Mouse (Mus musculus) MEL-GATA-1-ER (cell line): ENCODE data around the gene Plekhd1.
A peak's percentile ranks its signal among the peaks of the same experiment; 100 is the strongest.

Experiments used
- DNase-seq: peaks from one replicate; pipeline ENCODE4 v3.0.0-alpha.2; 2012; ENCODE audit warnings: low read depth; ENCODE audit errors: extremely low read depth

Plekhd1 gene

GRCm38 (mm10) chr12:80692269-80692972 is at the start of gene Plekhd1:
Gene Plekhd1 (plus strand): TSS chr12:80692591.
- DNase-seq = no peak

DNA sequence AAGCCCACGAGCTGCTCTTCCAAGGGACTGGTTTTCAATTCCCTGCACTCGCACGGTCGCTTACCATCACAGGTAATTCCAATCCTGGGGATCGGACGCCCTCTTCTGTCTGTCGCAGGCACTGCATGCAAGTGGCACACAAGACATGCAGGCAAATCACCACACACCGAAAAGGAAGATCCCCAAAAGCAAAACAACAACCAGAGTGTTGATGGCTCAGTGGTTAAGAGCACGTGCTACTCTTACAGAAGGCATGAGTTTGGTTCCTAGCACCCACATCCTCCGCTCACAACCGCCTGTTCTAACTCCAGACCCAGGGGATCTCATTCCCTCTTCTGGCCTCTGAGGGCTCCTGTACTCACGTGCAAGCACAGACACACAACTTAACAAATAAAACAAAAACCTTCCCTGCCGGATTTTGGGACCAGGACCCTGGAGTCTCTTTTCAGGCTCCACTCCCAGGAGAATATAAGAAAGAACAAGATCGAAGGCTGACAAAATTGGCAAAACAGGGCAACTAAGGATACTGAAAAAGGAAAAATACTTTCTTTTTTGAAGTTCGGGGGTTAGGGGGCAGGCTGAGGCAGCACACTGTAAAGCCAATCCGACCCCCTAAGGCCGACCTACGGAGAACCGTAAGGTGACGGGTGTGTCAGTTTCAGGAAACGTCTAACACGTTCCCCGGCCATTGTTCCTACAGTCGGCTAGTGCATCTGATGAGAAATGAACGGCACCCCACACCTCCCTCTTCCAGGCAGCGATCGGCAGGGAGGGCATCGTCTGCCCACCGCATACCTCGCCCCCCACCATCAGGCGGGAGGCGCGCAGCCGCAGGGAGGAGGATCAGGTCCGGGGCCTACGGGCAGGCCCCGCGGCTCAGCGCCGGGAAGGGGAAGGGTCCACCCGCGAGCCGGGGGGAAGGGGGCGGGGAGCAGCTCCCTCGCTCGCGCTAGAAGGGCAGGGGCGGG is 49.4 kb upstream of the Plekhd1 start:
- DNase-seq = peak; percentile 76

GRCm38 (mm10) chr12:80643693-80644505 is 48.5 kb upstream of the Plekhd1 start, which contains the start of the genes Slc39a9 and Erh:
Gene Slc39a9 (plus strand): TSS chr12:80643883.
Gene Erh (minus strand): TSS chr12:80644341.
- peak; percentile 92 for DNase-seq

GRCm38 (mm10) chr12:80644506-80644868 is 47.9 kb upstream of the Plekhd1 start:
- DNase-seq = peak; percentile 26

DNA sequence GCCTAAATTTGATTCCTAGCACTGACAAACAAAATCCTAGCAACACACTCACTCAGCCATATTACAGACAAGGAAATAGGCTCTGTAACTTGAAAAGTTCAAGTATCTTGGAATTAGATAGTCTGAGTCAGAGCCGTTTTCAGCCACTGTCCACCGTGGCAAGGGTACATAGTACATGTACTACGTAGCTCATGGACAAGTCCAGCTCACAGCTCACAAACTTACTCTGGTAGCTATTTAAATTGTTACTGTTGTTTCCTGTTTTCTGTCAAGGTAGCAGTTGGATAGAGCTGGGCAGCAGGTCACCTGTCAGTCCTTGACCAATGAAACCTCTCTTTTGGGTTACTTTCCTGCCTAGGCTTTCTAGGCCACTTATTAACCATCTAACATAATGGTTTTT is 46.0 kb upstream of the Plekhd1 start:
- DNase-seq = no peak

GRCm38 (mm10) chr12:80653951-80654658 is 38.3 kb upstream of the Plekhd1 start:
- DNase-seq = no peak

DNA sequence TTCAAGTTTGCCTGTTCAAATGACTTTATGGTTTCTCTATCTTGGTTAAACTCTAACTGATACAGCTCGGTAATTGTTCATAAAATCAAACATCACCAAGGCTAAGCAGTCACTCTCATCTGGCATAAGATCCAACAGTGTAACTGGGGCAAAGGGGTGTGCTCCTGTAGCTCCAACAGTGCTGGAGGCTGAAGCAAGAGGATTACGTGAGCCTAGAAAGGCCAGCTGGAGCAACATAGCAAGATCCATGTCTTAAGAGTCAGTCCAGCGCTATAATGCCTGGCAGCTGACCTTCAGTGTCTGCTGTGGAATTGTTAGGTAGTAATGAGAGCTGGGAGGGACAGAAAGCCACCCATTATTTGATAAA is 37.7 kb upstream of the Plekhd1 start:
- DNase-seq = no peak

GRCm38 (mm10) chr12:80658661-80659060 is 33.7 kb upstream of the Plekhd1 start:
- DNase-seq = no peak

DNA sequence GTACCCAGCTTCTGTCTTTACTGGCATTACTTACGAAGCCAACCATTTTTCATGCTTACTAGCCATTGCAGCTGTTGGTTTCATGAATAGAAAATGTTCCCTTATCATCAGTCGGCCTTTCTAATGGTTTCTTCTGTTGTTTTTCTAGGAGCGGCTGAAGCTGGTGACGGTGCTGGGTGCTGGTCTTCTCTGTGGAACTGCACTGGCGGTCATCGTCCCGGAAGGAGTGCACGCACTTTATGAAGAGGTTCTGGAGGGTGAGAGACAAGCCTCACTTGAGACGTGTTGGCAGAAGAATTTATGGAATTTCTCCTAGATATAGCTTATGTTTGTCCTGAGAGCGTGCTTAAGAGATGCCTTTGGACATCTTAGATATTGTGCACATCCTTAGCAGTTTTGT is 30.1 kb upstream of the Plekhd1 start:
- no peak for DNase-seq

GRCm38 (mm10) chr12:80663935-80664334 is 28.5 kb upstream of the Plekhd1 start:
- no peak for DNase-seq

GRCm38 (mm10) chr12:80668391-80668790 is 24.0 kb upstream of the Plekhd1 start:
- DNase-seq = peak; percentile 26

GRCm38 (mm10) chr12:80673170-80673569 is 19.2 kb upstream of the Plekhd1 start:
- DNase-seq = peak; percentile 36

DNA sequence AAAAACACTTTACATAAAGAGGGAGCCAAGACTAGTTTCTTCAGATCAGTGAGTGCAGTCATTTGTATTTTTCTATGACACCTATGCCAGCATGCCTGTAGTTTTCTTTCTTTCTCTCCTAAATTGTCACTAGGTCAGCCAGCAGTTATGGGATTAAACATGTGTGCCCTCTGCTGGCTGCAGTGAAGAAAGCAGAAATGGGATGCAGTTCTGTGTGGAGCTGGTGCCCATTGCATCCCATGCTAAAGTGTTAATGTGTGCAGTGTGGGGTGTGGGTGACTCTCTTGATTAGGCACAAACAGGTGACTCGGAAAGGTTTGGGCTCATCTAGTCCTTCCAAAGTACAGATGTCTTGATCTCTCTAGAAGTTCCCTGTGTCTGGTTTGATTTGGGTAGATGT is 11.1 kb upstream of the Plekhd1 start:
- no peak for DNase-seq

DNA sequence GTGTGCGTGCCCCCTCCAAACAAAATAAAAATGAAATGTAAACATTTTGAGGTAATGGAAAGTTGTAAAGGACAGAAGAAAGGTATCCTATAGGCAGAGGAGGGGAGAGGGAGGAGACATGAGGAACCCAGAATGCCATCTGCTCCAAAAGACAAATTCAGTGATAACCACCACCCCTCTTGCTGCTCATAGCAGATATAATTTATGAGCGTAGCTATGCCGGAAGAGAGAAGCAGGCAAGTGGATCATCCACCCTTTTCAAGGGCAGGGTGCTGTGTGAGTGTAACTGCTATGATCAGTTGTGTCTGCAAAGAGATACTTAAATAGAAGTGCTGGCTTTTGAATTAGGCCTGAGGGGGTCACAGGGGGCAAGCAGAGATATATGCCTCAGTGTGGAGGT is 8.8 kb upstream of the Plekhd1 start:
- DNase-seq = peak; percentile 23

DNA sequence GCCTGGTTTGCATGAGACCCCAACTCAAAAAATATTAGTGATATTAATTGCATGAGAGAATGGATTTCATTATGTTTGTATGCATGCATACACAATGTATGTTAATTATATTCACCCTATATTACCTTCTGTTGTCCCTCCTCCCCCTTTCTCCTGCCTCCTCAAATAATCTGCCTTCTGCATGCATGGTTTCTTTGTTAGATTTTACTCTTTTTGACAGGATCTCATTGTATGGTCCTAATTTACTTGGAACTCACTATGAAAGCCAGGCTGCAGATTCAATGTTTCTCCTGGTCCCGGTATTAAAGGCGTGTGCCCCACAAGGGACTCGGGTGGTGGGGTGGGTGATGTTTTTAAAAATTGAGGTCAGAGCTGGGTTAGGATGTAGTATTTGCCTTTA is 8.1 kb upstream of the Plekhd1 start:
- DNase-seq = no peak

- DNase-seq = no peak
Measured at GRCm38 (mm10) chr12:80687788-80688211, 4.6 kb upstream of the Plekhd1 start.

DNA sequence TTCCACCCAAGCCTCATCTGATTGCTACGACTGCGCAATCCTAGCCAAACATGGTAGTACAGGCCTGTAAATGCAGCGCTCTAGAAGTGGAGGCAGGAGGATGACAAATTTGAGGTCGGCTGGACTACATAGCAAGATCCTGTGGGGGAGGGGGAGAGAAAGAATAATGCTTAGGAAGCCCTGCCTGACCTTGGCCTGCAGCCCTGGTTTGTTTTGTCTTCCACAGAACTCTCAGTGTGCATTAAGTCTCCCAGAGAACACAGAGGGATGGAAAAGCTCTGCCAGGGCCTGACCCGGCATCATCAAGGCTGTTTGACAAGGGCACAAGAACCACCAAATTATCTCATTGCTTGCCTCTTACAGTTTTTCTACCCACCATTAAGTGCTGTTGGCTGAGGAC is 2.7 kb upstream of the Plekhd1 start:
- no peak for DNase-seq

- DNase-seq = no peak
Measured at GRCm38 (mm10) chr12:80691671-80692091, 710 bp upstream of the Plekhd1 start.

DNA sequence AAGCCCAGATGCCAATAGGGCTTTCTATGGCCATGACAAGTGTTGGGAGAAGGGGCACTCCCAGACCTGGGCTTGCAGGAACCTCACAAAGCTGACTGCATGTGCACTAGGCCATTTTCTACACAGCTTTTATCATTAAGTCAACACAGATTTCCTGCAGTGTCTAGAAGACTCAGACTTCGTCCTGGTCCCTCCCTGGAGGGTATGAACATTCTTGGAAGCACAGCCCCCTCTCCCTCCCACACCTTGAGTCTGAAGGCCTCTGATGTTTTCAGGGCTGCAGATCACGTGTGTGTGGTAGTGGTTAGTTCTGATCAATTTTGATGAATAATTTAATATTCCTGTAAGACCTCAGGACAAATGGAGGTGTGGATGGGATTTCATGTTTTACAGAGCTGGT is 1.3 kb downstream of the Plekhd1 start:
- DNase-seq = no peak

DNA sequence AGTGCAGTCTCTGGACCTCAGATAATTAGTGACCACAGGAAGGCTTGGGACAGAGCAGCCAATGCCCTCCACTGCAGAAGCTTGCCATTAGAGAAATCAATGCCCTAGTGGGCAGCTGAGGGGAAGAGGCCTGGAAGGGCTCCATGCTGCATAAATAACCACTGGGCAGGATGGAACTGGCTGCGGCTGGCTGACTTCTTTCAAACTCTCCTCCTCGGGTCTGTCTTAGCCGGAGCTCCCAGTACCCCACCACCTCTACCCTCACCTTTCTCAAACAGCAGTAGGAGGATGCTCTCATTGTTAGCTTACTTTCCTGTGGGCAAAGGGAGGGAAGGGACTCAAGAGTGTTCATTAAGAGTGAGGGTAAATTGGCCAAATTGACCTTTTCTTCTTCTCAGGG is 2.6 kb downstream of the Plekhd1 start:
- DNase-seq = no peak
